Mouse (Mus musculus) midbrain, embryonic 15.5 days (tissue): Measurements from ENCODE around the gene Olfr463. TPM values are rescaled to one million over a fixed set of nuclear protein-coding genes. Genes with fewer than 3 reads are reported as not detected.

Experiments
- ATAC-seq: fragments of 200-750 bp; cut with Nextera tagmentation; replicated peaks from 2 replicates; pipeline ENCODE4 v1.8.0; 2017; ENCODE audit warnings: moderate TSS enrichment
- H3K27ac ChIP-seq: fragments of 300-500 bp; sonication (generic); 2 replicates; pipeline ENCODE4 v1.5.1; 2015; ENCODE audit warnings: mild to moderate bottlenecking, inconsistent platforms
- H3K27me3 ChIP-seq: fragments of 300-500 bp; sonication (generic); replicated peaks from 2 replicates; pipeline ENCODE4 v1.6.1; 2015; ENCODE audit warnings: inconsistent platforms
- H3K36me3 ChIP-seq: fragments of 300-500 bp; sonication (generic); replicated peaks from 2 replicates; pipeline ENCODE4 v1.6.1; 2015; ENCODE audit warnings: inconsistent platforms
- H3K4me1 ChIP-seq: fragments of 300-500 bp; sonication (generic); 2 replicates; pipeline ENCODE4 v1.6.1; 2015; ENCODE audit warnings: inconsistent platforms
- H3K4me2 ChIP-seq: fragments of 300-500 bp; sonication (generic); 2 replicates; pipeline ENCODE4 v1.6.1; 2015; ENCODE audit warnings: inconsistent platforms, mild to moderate bottlenecking, moderate library complexity
- H3K4me3 ChIP-seq: fragments of 300-500 bp; sonication (generic); 2 replicates; pipeline ENCODE4 v1.5.1; 2015; ENCODE audit warnings: mild to moderate bottlenecking, inconsistent platforms
- H3K9ac ChIP-seq: fragments of 300-500 bp; sonication (generic); 2 replicates; pipeline ENCODE4 v1.6.1; 2015; ENCODE audit warnings: mild to moderate bottlenecking, inconsistent platforms
- H3K9me3 ChIP-seq: fragments of 300-500 bp; sonication (generic); 2 replicates; pipeline ENCODE4 v1.6.1; 2016; ENCODE audit warnings: inconsistent platforms
- WGBS: fragments of 180-500 bp; shearing (Covaris S2); methylation state at CpG from one replicate; pipeline ENCODE4 v1.1.7; 2015; ENCODE audit warnings: mixed read lengths; 5-methylcytosine and 5-hydroxymethylcytosine counted together
- polyA plus RNA-seq: library from polyadenylated mRNA; unstranded; fragments of >200 nt; fragmentation: Nextera tagmentation; extraction: Ambion mirVana; gene quantifications from 2 replicates; pipeline ENCODE4 v1.2.1, GENCODE M21; 2015

Olfr463 gene
- not detected in 2 replicates for polyA plus RNA-seq

DNA sequence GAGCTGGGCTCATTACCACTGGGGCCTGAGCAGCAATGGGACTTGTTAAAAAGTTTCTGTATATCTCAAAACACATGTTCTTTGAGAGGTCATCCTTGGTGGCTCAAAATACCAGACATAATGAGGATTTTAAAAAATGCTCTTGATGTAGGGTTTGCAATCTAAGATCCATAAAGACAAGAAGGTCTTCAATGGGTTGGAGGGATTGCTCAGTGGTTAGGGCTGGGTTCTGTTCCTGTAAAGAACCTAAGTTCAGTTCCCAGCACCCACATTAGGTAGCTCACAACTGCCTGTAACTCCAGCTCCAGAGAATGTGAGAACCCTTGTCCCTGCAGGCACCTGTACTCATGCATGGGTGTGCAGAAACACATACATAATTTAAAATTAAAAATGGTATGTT, at the start of gene Olfr463:
Olfr463 (minus strand) TSS at position 101 of the 400 bp plus-strand sequence.
- no peaks in the 10 kb centered on the region for H3K4me1 ChIP-seq
- no peak for ATAC-seq
- H3K9me3 ChIP-seq: no peaks in the 10 kb centered on the region
- no peak within 1 kb of the TSS for H3K9ac ChIP-seq
- H3K4me3 ChIP-seq: no peak within 1 kb of the TSS
- no peaks in the 10 kb centered on the region for H3K27me3 ChIP-seq
- H3K27ac ChIP-seq: no peak within 1 kb of the TSS
- H3K4me2 ChIP-seq: no peak within 1 kb of the TSS
- H3K36me3 ChIP-seq: no peaks in the 10 kb centered on the region

DNA sequence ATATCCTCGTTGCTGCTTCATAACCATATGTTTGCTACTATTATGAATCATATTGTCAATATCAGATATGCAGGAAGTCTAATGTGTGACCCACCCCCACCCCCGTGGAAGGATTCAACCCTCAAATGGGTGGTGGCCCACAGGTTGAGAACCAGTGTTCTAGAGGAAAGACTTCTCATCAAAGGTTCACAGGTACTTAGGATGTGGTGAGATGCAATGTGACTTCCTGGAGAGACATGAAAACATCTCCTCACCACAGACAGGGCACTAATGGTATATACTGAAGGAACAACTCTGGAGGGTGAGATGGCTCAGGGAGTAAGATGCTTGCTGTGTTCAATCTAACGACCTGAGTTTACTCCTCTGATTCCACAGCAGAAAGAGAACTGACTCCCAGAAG, 38.3 kb upstream of the Olfr463 start:
- no peaks in the 10 kb centered on the region for H3K9me3 ChIP-seq
- WGBS: 78% methylated on average over 3 of the region's 3 CpGs
- H3K4me3 ChIP-seq: no peak overlapping the region
- no peak overlapping the region for H3K9ac ChIP-seq
- H3K4me1 ChIP-seq: no peaks in the 10 kb centered on the region
- H3K27me3 ChIP-seq: no peaks in the 10 kb centered on the region
- no peak overlapping the region for H3K27ac ChIP-seq
- no peak overlapping the region for H3K4me2 ChIP-seq
- H3K36me3 ChIP-seq: no peaks in the 10 kb centered on the region
- no peak for ATAC-seq

DNA sequence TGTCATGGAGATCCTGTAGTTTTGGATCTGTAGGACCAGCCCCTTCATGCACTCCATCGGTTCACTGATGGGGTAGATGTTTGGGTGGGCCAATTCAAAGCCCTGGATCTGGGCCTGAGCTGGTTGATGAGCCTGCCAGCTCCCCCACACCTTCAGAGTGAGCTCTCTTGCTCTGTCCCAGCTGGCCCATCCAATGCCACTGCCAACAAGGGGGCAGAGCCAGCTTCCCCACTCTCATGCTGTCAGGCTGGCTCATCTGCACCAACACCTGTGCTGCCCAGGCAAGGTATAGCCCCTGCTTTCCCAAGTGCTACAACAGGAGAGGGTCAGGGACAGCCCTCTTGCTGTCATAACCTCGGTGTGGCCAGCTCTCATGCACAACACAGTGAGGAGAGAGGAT, 36.5 kb upstream of the Olfr463 start:
- whole genome bisulfite sequencing: 82% methylated on average over 2 of the region's 2 CpGs
- no peak overlapping the region for H3K4me3 ChIP-seq
- H3K9me3 ChIP-seq: no peaks in the 10 kb centered on the region; the same call in 1 of the 2 replicates
- H3K4me2 ChIP-seq: no peak overlapping the region
- no peaks in the 10 kb centered on the region for H3K36me3 ChIP-seq
- H3K4me1 ChIP-seq: no peaks in the 10 kb centered on the region
- ATAC-seq: no peak
- H3K27me3 ChIP-seq: no peaks in the 10 kb centered on the region
- no peak overlapping the region for H3K9ac ChIP-seq
- no peak overlapping the region for H3K27ac ChIP-seq

DNA sequence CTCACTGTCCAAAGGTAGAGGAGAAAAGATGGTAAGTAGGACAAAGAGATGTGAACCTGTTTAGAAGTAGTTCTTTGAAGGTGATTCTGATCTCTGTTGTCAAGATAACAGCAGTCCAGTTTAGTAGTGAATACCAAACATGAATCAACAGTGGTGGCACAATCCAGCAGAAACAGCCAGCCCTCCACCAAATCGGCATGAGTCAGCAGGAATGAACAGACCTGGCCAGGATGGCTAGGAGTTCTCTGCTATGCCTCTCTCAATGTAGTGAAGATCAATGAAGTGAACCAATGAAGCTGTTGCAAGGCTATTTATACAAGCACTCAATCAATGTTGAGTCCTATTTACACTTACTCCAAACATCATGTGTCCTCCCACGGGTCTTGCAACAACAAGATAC, 33.2 kb upstream of the Olfr463 start:
- Histone ChIP-seq H3K27ac (no peak overlapping the region), H3K9me3 (no peaks in the 10 kb centered on the region; the same call in 1 of the 2 replicates), H3K4me1 (no peaks in the 10 kb centered on the region), H3K36me3 (no peaks in the 10 kb centered on the region), H3K9ac (no peak overlapping the region), H3K27me3 (no peaks in the 10 kb centered on the region), H3K4me3 (no peak overlapping the region), H3K4me2 (no peak overlapping the region)
- WGBS: 95% methylated on average over 2 of the region's 2 CpGs
- no peak for ATAC-seq

DNA sequence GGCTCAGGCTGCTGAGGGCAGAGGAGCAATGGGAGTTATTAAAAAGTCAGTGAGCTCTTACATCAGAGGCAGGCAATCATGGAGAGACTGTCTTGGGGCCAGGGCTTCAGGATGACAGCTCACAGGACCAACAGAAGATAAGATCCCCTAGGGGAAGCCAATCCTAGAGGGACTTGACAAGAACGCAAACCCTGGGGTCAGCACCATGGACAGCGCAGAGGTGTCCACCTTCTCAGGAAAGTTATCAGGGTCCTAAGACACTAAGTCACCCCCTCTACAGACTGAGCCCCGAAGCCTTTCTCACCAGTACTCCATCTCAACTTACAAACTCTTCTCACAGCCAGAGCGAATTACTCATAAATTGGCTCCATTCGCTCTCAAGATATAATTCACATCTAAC, 23.8 kb upstream of the Olfr463 start, which contains the start of gene Olfr464:
Olfr464 (minus strand) TSS at position 2 of the 400 bp plus-strand sequence.
- no peaks in the 10 kb centered on the region for H3K36me3 ChIP-seq
- WGBS: 34% methylated on average over 5 of the region's 5 CpGs
- H3K27ac ChIP-seq: no peak within 1 kb of the TSS
- H3K9ac ChIP-seq: no peak within 1 kb of the TSS
- H3K4me1 ChIP-seq: no peaks in the 10 kb centered on the region
- no peak for ATAC-seq
- H3K4me3 ChIP-seq: no peak within 1 kb of the TSS
- no peak within 1 kb of the TSS for H3K4me2 ChIP-seq
- H3K9me3 ChIP-seq: no peaks in the 10 kb centered on the region
- H3K27me3 ChIP-seq: no peaks in the 10 kb centered on the region

DNA sequence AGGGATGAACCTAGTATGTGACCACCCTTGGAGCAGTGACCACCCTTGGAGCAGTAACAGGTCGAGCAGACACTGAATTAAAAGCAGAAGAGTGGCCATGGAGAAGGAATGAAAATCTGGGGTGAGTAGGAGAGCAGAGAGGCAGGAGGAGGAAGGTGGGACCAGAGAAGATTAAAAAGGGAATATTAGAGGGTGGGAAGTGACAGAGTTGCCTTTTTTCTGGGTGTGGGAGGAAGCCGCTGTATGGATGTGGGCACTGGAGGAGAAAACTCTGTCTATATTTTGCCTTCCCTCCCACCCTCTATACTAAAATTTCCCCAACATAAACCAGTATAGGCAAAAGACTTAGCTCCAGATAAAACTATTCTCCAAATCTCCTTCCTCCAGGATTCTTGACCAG, 23.1 kb upstream of the Olfr463 start:
- Histone ChIP-seq H3K4me1 (no peaks in the 10 kb centered on the region), H3K27me3 (no peaks in the 10 kb centered on the region), H3K36me3 (no peaks in the 10 kb centered on the region), H3K4me2 (no peak overlapping the region), H3K4me3 (no peak overlapping the region), H3K27ac (no peak overlapping the region), H3K9me3 (no peaks in the 10 kb centered on the region), H3K9ac (no peak overlapping the region)
- ATAC-seq: no peak
- WGBS: 73% methylated on average over 2 of the region's 2 CpGs

DNA sequence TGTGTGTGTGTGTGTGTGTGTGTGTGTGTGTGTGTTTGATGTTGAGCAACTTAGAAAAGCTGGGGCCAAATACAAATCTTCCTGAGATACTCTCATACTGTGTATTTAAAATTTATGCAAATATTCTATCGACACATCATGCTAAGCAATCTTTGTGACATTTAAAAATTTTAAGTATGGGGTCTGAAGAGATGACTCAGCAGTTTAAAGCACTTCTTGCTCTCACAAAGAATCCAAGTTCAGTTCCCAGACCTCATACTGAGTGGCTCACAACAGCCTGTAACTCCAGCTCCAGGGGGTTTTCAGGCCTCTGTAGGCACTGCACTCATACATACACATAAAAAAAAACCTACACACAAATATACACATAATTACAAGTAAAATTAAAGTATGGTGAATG, 18.8 kb upstream of the Olfr463 start:
- Histone ChIP-seq H3K9me3 (no peaks in the 10 kb centered on the region), H3K4me2 (no peak overlapping the region), H3K9ac (no peak overlapping the region), H3K27ac (no peak overlapping the region), H3K27me3 (no peaks in the 10 kb centered on the region), H3K4me1 (no peaks in the 10 kb centered on the region), H3K4me3 (no peak overlapping the region), H3K36me3 (no peaks in the 10 kb centered on the region)
- ATAC-seq: no peak
- WGBS: 96% methylated on average over 1 of the region's 1 CpGs

- WGBS: 80% methylated on average over 3 of the region's 3 CpGs
- no peaks in the 10 kb centered on the region for H3K9me3 ChIP-seq
- H3K27ac ChIP-seq: no peak overlapping the region
- H3K36me3 ChIP-seq: no peaks in the 10 kb centered on the region
- ATAC-seq: no peak
- H3K9ac ChIP-seq: no peak overlapping the region
- H3K4me3 ChIP-seq: no peak overlapping the region
- H3K27me3 ChIP-seq: no peaks in the 10 kb centered on the region
- H3K4me2 ChIP-seq: no peak overlapping the region
- H3K4me1 ChIP-seq: no peaks in the 10 kb centered on the region
Measured at GRCm38 (mm10) chr11:87904331-87904730, 7.1 kb upstream of the Olfr463 start.

GRCm38 (mm10) chr11:87892168-87892567, 5.0 kb downstream of the Olfr463 start, which contains the start of gene Olfr462:
TSS of gene Olfr462 (minus strand) at chr11:87892268.
- 93% methylated on average over 6 of the region's 6 CpGs for WGBS
- no peaks in the 10 kb centered on the region for H3K36me3 ChIP-seq
- no peaks in the 10 kb centered on the region for H3K9me3 ChIP-seq
- no peak within 1 kb of the TSS for H3K9ac ChIP-seq
- H3K4me2 ChIP-seq: no peak within 1 kb of the TSS
- H3K27me3 ChIP-seq: no peaks in the 10 kb centered on the region
- no peak within 1 kb of the TSS for H3K4me3 ChIP-seq
- H3K27ac ChIP-seq: no peak within 1 kb of the TSS
- H3K4me1 ChIP-seq: no peaks in the 10 kb centered on the region
- no peak for ATAC-seq

DNA sequence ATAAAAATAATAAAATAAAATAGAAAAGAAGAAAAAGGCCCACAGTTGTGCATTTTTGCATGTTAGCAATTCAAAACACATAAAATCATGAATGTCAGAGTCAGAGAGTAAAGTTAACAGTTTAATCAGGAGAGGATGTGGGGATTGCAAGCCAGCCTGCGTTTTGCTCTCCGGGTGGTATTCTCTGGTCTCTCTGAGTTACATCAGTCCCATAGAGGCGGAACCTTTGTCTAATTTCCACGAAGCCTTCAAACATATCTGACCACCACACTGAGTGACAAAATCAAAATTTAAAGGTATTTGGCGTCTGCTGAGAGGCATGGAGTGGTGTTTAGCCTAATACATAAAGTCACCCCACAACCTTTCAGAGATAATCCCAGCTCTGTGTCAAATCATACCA, 12.3 kb downstream of the Olfr463 start:
- no peak overlapping the region for H3K27ac ChIP-seq
- H3K9me3 ChIP-seq: no peaks in the 10 kb centered on the region
- no peaks in the 10 kb centered on the region for H3K4me1 ChIP-seq
- H3K27me3 ChIP-seq: no peaks in the 10 kb centered on the region
- H3K4me3 ChIP-seq: no peak overlapping the region
- no peak overlapping the region for H3K4me2 ChIP-seq
- WGBS: 76% methylated on average over 5 of the region's 5 CpGs
- no peaks in the 10 kb centered on the region for H3K36me3 ChIP-seq
- ATAC-seq: no peak
- no peak overlapping the region for H3K9ac ChIP-seq

GRCm38 (mm10) chr11:87883493-87883892, 13.7 kb downstream of the Olfr463 start:
- WGBS: 50% methylated on average over 5 of the region's 5 CpGs
- H3K4me1 ChIP-seq: no peaks in the 10 kb centered on the region
- no peak for ATAC-seq
- H3K9me3 ChIP-seq: no peaks in the 10 kb centered on the region
- H3K27ac ChIP-seq: no peak overlapping the region
- H3K36me3 ChIP-seq: no peaks in the 10 kb centered on the region
- no peaks in the 10 kb centered on the region for H3K27me3 ChIP-seq
- no peak overlapping the region for H3K4me3 ChIP-seq
- H3K4me2 ChIP-seq: no peak overlapping the region
- no peak overlapping the region for H3K9ac ChIP-seq

GRCm38 (mm10) chr11:87881714-87882113, 15.5 kb downstream of the Olfr463 start:
- H3K27ac ChIP-seq: no peak overlapping the region
- no peaks in the 10 kb centered on the region for H3K4me1 ChIP-seq
- no peaks in the 10 kb centered on the region for H3K36me3 ChIP-seq
- H3K4me3 ChIP-seq: no peak overlapping the region
- no peaks in the 10 kb centered on the region for H3K9me3 ChIP-seq
- no peak overlapping the region for H3K4me2 ChIP-seq
- ATAC-seq: no peak
- no peak overlapping the region for H3K9ac ChIP-seq
- no peaks in the 10 kb centered on the region for H3K27me3 ChIP-seq
- WGBS: 74% methylated on average over 4 of the region's 4 CpGs

- H3K9me3 ChIP-seq: no peaks in the 10 kb centered on the region
- no peak overlapping the region for H3K9ac ChIP-seq
- H3K27me3 ChIP-seq: no peaks in the 10 kb centered on the region
- no peak overlapping the region for H3K27ac ChIP-seq
- ATAC-seq: no peak
- no peak overlapping the region for H3K4me2 ChIP-seq
- H3K4me1 ChIP-seq: no peaks in the 10 kb centered on the region
- 73% methylated on average over 9 of the region's 9 CpGs for WGBS
- no peak overlapping the region for H3K4me3 ChIP-seq
- no peaks in the 10 kb centered on the region for H3K36me3 ChIP-seq
Measured at GRCm38 (mm10) chr11:87879826-87880225, 17.4 kb downstream of the Olfr463 start.
